Mouse (Mus musculus): ENCODE results near the gene Coro1a. TPM values are rescaled to one million over a fixed set of nuclear protein-coding genes. Genes with fewer than 3 reads are reported as not detected.

Gene Coro1a
- total and polyA plus RNA-seq, 3 experiments = 203 to 349 (median 312) TPM

GRCm38 (mm10) chr7:126717566-126717965 lies 10.0 kb upstream of the Coro1a start:
- in situ Hi-C loops (cut with MboI; ENCODE audit: low pct_ligation_motif_present, low pct_unique_long_range_greater_than_20kb, low sequenced_read_pairs) = loop anchor here (5.0 kb wide), 1 partner anchor 1055 kb away; no protein-coding TSS in a partner anchor

GRCm38 (mm10) chr7:126715679-126716078 lies 8.1 kb upstream of the Coro1a start:
- Histone ChIP-seq H3K9me3 (replicated peaks; ENCODE audit: low read length) (peaks cover 3% of the 10 kb centered on the region), H3K9ac (ENCODE audit: insufficient read depth, low read depth) (no peak overlapping the region), H3K27ac (ENCODE audit: insufficient read depth, low read depth) (no peak overlapping the region), H3K79me2 (replicated peaks; ENCODE audit: control insufficient read depth, extremely low read depth, insufficient read depth, poor library complexity, severe bottlenecking) (no peaks in the 10 kb centered on the region), H3K27me3 (replicated peaks) (no peaks in the 10 kb centered on the region), H3K4me1 (ENCODE audit: control insufficient read depth in 1 of 2, insufficient read depth in 2 of 2) (peaks cover 0 to 4% of the 10 kb centered on the region in 2 experiments; a peak in 2 of 4 replicates), H3K36me3 (replicated peaks in 1 of 2; ENCODE audit: control insufficient read depth in 1 of 2, insufficient read depth in 1 of 2, low read length in 1 of 2) (no peaks in the 10 kb centered on the region), H3K4me3 (replicated peaks in 1 of 3; ENCODE audit: low read depth in 2 of 3, low read length in 2 of 3, poor library complexity in 1 of 3) (no peak overlapping the region), H3K4me2 (ENCODE audit: insufficient read depth, low read depth, poor library complexity, severe bottlenecking) (no peak overlapping the region)
- in situ Hi-C loops (cut with MboI; ENCODE audit: low pct_ligation_motif_present, low pct_unique_long_range_greater_than_20kb, low sequenced_read_pairs) (loop anchor here (5.0 kb wide), 1 partner anchor 1057 kb away; no protein-coding TSS in a partner anchor), dilution Hi-C loops (cut with MboI; ENCODE audit: extremely low pct_ligation_motif_present, extremely low pct_unique_long_range_greater_than_20kb, low sequenced_read_pairs) (no loop called here)
- no peak for DNase-seq (ENCODE audit: extremely low read depth)
- TF ChIP-seq ELF1 (IDR thresholded peaks at IDR 0.05; ENCODE audit: low read depth, low read length) = no peak
- no peak for TF ChIP-seq POLR2AphosphoS2 (IDR thresholded peaks at IDR 0.05; ENCODE audit: low read depth, low read length)
- TF ChIP-seq KAT2A (IDR thresholded peaks at IDR 0.05; ENCODE audit: insufficient replicate concordance, low read length) = no peak
- no peak for TF ChIP-seq MEF2A (IDR thresholded peaks at IDR 0.05; ENCODE audit: borderline replicate concordance, low read depth, low read length)
- no peak for TF ChIP-seq POLR2A (IDR thresholded peaks at IDR 0.05; ENCODE audit: low read depth, low read length)

More at GRCm38 (mm10) chr7:126717566-126717965, 10.0 kb upstream of the Coro1a start:
- H3K4me3 ChIP-seq (replicated peaks in 1 of 3; ENCODE audit: low read depth in 2 of 3, low read length in 2 of 3, poor library complexity in 1 of 3) = no peak overlapping the region
- H3K9ac ChIP-seq (ENCODE audit: insufficient read depth, low read depth) = no peak overlapping the region
- peaks cover 0 to 9% of the 10 kb centered on the region in 2 experiments; a peak in 2 of 4 replicates for H3K4me1 ChIP-seq (ENCODE audit: control insufficient read depth in 1 of 2, insufficient read depth in 2 of 2)
- TF ChIP-seq MEF2A (IDR thresholded peaks at IDR 0.05; ENCODE audit: borderline replicate concordance, low read depth, low read length) = no peak
- TF ChIP-seq SIN3A (IDR thresholded peaks at IDR 0.05; ENCODE audit: low read length) = no peak
- no peak for TF ChIP-seq ETS1 (conservative IDR thresholded peaks at IDR 0.05; ENCODE audit: low read depth, low read length)
- no peak for TF ChIP-seq HCFC1 (IDR thresholded peaks at IDR 0.05; ENCODE audit: low read depth, low read length)
- TF ChIP-seq PAX5 (IDR thresholded peaks at IDR 0.05; ENCODE audit: low read length) = no peak
- TF ChIP-seq EP300 (IDR thresholded peaks at IDR 0.05; ENCODE audit: low read length) = no peak
- TF ChIP-seq POLR2AphosphoS2 (IDR thresholded peaks at IDR 0.05; ENCODE audit: low read depth, low read length) = no peak
- no peak for TF ChIP-seq GABPA (IDR thresholded peaks at IDR 0.05; ENCODE audit: insufficient replicate concordance, low read depth, low read length)
- H3K27me3 ChIP-seq (replicated peaks) = no peaks in the 10 kb centered on the region
- dilution Hi-C loops (cut with MboI; ENCODE audit: extremely low pct_ligation_motif_present, extremely low pct_unique_long_range_greater_than_20kb, low sequenced_read_pairs) = no loop called here
- no peaks in the 10 kb centered on the region for H3K79me2 ChIP-seq (replicated peaks; ENCODE audit: control insufficient read depth, extremely low read depth, insufficient read depth, poor library complexity, severe bottlenecking)
- H3K4me2 ChIP-seq (ENCODE audit: insufficient read depth, low read depth, poor library complexity, severe bottlenecking) = no peak overlapping the region
- DNase-seq (ENCODE audit: extremely low read depth) = no peak
- no peaks in the 10 kb centered on the region for H3K36me3 ChIP-seq (replicated peaks in 1 of 2; ENCODE audit: control insufficient read depth in 1 of 2, insufficient read depth in 1 of 2, low read length in 1 of 2)
- no peak overlapping the region for H3K27ac ChIP-seq (ENCODE audit: insufficient read depth, low read depth)
- H3K9me3 ChIP-seq (replicated peaks; ENCODE audit: low read length) = peaks cover 3% of the 10 kb centered on the region

GRCm38 (mm10) chr7:126711910-126712309 lies 4.3 kb upstream of the Coro1a start:
- H3K4me2 ChIP-seq (ENCODE audit: insufficient read depth, low read depth, poor library complexity, severe bottlenecking) = no peak overlapping the region
- in situ Hi-C loops (cut with MboI; ENCODE audit: low pct_ligation_motif_present, low pct_unique_long_range_greater_than_20kb, low sequenced_read_pairs) = no loop called here
- H3K9me3 ChIP-seq (replicated peaks; ENCODE audit: low read length) = peaks cover 6% of the 10 kb centered on the region
- H3K27me3 ChIP-seq (replicated peaks) = no peaks in the 10 kb centered on the region
- TF ChIP-seq USF2 (conservative IDR thresholded peaks at IDR 0.05; ENCODE audit: low read depth, low read length) = no peak
- H3K4me1 ChIP-seq (ENCODE audit: control insufficient read depth in 1 of 2, insufficient read depth in 2 of 2) = peaks cover 15 to 18% of the 10 kb centered on the region in 2 experiments
- DNase-seq (ENCODE audit: extremely low read depth) = no peak
- H3K9ac ChIP-seq (ENCODE audit: insufficient read depth, low read depth) = no peak overlapping the region
- H3K27ac ChIP-seq (ENCODE audit: insufficient read depth, low read depth) = no peak overlapping the region
- no peaks in the 10 kb centered on the region for H3K36me3 ChIP-seq (replicated peaks in 1 of 2; ENCODE audit: control insufficient read depth in 1 of 2, insufficient read depth in 1 of 2, low read length in 1 of 2)
- H3K4me3 ChIP-seq (replicated peaks in 1 of 3; ENCODE audit: low read depth in 2 of 3, low read length in 2 of 3, poor library complexity in 1 of 3) = no peak overlapping the region
- dilution Hi-C loops (cut with MboI; ENCODE audit: extremely low pct_ligation_motif_present, extremely low pct_unique_long_range_greater_than_20kb, low sequenced_read_pairs) = no loop called here
- H3K79me2 ChIP-seq (replicated peaks; ENCODE audit: control insufficient read depth, extremely low read depth, insufficient read depth, poor library complexity, severe bottlenecking) = no peaks in the 10 kb centered on the region
